Mouse (Mus musculus) stomach, postnatal 0 days (tissue): ENCODE results near the gene Gstm6. TPM values are rescaled to one million over a fixed set of nuclear protein-coding genes. Genes with fewer than 3 reads are reported as not detected.

Source experiments
- ATAC-seq: fragments of 200-750 bp; cut with Nextera tagmentation; 2 replicates; pipeline ENCODE4 v1.8.0; 2017; ENCODE audit not compliant: low FRiP score, low TSS enrichment
- DNase-seq: peaks from one replicate; pipeline ENCODE4 v3.0.0-alpha.2; 2016; ENCODE audit warnings: low spot score
- H3K27ac ChIP-seq: fragments of 300-500 bp; sonication (generic); replicated peaks from 2 replicates; pipeline ENCODE4 v1.5.1; 2014; ENCODE audit warnings: mild to moderate bottlenecking, control low read depth
- H3K27me3 ChIP-seq: fragments of 300-500 bp; sonication (generic); 2 replicates; pipeline ENCODE4 v1.6.1; 2014; ENCODE audit warnings: low read length; ENCODE audit not compliant: control insufficient read depth, insufficient read depth
- H3K36me3 ChIP-seq: fragments of 300-500 bp; sonication (generic); 2 replicates; pipeline ENCODE4 v1.6.1; 2014; ENCODE audit warnings: low read length, mixed read lengths; ENCODE audit not compliant: control insufficient read depth, insufficient read depth
- H3K4me1 ChIP-seq: fragments of 300-500 bp; sonication (generic); replicated peaks from 2 replicates; pipeline ENCODE4 v1.6.1; 2014; ENCODE audit warnings: antibody characterized with exemption; ENCODE audit not compliant: control insufficient read depth, insufficient read depth
- H3K4me2 ChIP-seq: fragments of 300-500 bp; sonication (generic); replicated peaks from 2 replicates; pipeline ENCODE4 v1.6.1; 2014; ENCODE audit warnings: low read depth, mild to moderate bottlenecking, control low read depth, moderate library complexity
- H3K4me3 ChIP-seq: fragments of 300-500 bp; sonication (generic); 2 replicates; pipeline ENCODE4 v1.5.1; 2014; ENCODE audit warnings: low read depth, low read length, control low read depth
- H3K9ac ChIP-seq: fragments of 300-500 bp; sonication (generic); 2 replicates; pipeline ENCODE4 v1.6.1; 2014; ENCODE audit warnings: mild to moderate bottlenecking, low read length, control low read depth, mixed read lengths
- H3K9me3 ChIP-seq: fragments of 300-500 bp; sonication (generic); 2 replicates; pipeline ENCODE4 v1.6.1; 2016; ENCODE audit warnings: low read length; ENCODE audit not compliant: control insufficient read depth
- CTCF ChIP-seq: IDR thresholded peaks from 2 replicates; pipeline ENCODE4 v1.5.1; 2016; ENCODE audit warnings: antibody characterized with exemption, low read depth, mild to moderate bottlenecking, moderate library complexity
- EP300 ChIP-seq: optimal IDR thresholded peaks from 2 replicates; pipeline ENCODE3; 2016; ENCODE audit warnings: antibody characterized with exemption
- WGBS: fragments of 180-500 bp; shearing (Covaris S2); extraction: QIAGEN DNeasy Blood & Tissue Kit; methylation state at CpG from one replicate; pipeline ENCODE4 v1.1.7; 2014; 5-methylcytosine and 5-hydroxymethylcytosine counted together
- polyA plus RNA-seq: library from polyadenylated mRNA; unstranded; fragments of >200 nt; fragmentation: Nextera tagmentation; extraction: Ambion mirVana; gene quantifications from 2 replicates; pipeline ENCODE4 v1.2.1, GENCODE M21; 2015

The Gstm6 gene
- polyA plus RNA-seq, 1 experiment from 2014 or later, result 13.7 TPM

DNA sequence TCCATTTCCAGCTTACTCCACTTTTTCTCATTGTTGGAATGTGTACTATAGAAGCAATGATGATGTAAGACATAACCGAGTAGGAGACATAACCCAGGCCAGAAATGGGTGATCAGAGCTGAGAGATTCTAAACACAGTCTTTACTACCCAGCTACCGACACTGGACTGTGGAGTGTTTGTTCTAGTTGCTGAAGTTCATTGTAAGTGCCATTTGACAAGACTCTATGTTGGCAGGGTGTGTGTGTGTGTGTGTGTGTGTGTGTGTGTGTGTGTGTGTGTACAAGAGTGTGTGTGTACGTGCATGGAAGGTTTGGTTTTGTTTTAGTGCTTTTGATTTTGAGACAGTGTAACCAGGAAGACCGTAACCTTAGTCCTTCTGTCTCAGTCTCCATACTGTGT, 13.8 kb downstream of the Gstm6 start:
- no peak for DNase-seq
- Histone ChIP-seq H3K27me3 (no peaks in the 10 kb centered on the region), H3K4me1 (no peaks in the 10 kb centered on the region), H3K4me2 (no peak overlapping the region), H3K36me3 (no peaks in the 10 kb centered on the region), H3K27ac (no peak overlapping the region), H3K4me3 (no peak overlapping the region), H3K9ac (no peak overlapping the region), H3K9me3 (no peaks in the 10 kb centered on the region)
- 64% methylated on average over 4 of the region's 4 CpGs for WGBS
- TF ChIP-seq EP300 (no peak), CTCF (no peak)
- ATAC-seq, result no peak

DNA sequence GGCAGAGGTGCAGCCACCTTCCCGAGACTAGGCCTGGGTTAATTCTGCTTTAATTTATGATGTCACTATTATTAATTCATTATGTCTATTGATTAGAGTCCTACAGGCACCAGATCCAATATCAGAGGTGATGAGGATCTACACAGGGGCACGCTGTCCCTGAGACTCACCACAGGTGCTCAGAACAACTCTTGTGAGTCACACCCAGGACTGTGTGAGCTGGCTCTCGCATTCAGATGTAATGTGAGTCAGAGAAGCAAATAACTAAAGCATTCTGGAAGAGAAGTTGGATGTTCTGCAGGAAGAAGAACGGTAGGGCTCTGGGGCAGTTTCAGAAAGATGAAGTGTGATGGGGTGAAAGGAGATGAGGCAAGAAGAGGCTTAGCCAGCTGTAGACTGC, 14.3 kb downstream of the Gstm6 start:
- H3K27ac ChIP-seq, result no peak overlapping the region
- TF ChIP-seq CTCF, result no peak
- no peaks in the 10 kb centered on the region for H3K27me3 ChIP-seq
- H3K9ac ChIP-seq, result no peak overlapping the region
- no peaks in the 10 kb centered on the region for H3K36me3 ChIP-seq
- no peaks in the 10 kb centered on the region for H3K9me3 ChIP-seq
- no peak overlapping the region for H3K4me3 ChIP-seq
- no peak for DNase-seq
- WGBS, result 69% methylated on average over 4 of the region's 4 CpGs
- no peak overlapping the region for H3K4me2 ChIP-seq
- ATAC-seq, result no peak
- H3K4me1 ChIP-seq, result no peaks in the 10 kb centered on the region

GRCm38 (mm10) chr3:107928691-107929090, 14.9 kb downstream of the Gstm6 start:
- no peak for ATAC-seq
- H3K4me1 ChIP-seq, result no peaks in the 10 kb centered on the region
- H3K9ac ChIP-seq, result no peak overlapping the region
- H3K4me3 ChIP-seq, result no peak overlapping the region
- WGBS, result 83% methylated on average over 11 of the region's 11 CpGs
- TF ChIP-seq CTCF, result no peak
- no peak overlapping the region for H3K27ac ChIP-seq
- DNase-seq, result no peak
- no peaks in the 10 kb centered on the region for H3K9me3 ChIP-seq
- no peak overlapping the region for H3K4me2 ChIP-seq
- no peaks in the 10 kb centered on the region for H3K36me3 ChIP-seq
- H3K27me3 ChIP-seq, result no peaks in the 10 kb centered on the region

GRCm38 (mm10) chr3:107927841-107928240, 15.7 kb downstream of the Gstm6 start:
- Histone ChIP-seq H3K36me3 (no peaks in the 10 kb centered on the region), H3K27ac (no peak overlapping the region), H3K4me3 (no peak overlapping the region), H3K9me3 (no peaks in the 10 kb centered on the region), H3K4me1 (no peaks in the 10 kb centered on the region), H3K27me3 (no peaks in the 10 kb centered on the region), H3K4me2 (no peak overlapping the region), H3K9ac (no peak overlapping the region)
- WGBS, result 91% methylated on average over 3 of the region's 3 CpGs
- no peak for TF ChIP-seq CTCF
- DNase-seq (no peak), ATAC-seq (no peak)

- Histone ChIP-seq H3K4me2 (no peak overlapping the region), H3K27ac (no peak overlapping the region), H3K4me1 (no peaks in the 10 kb centered on the region), H3K9me3 (no peaks in the 10 kb centered on the region), H3K9ac (no peak overlapping the region), H3K27me3 (no peaks in the 10 kb centered on the region), H3K4me3 (no peak overlapping the region), H3K36me3 (no peaks in the 10 kb centered on the region)
- ATAC-seq (no peak), DNase-seq (no peak)
- 86% methylated on average over 3 of the region's 3 CpGs for WGBS
- TF ChIP-seq EP300, result no peak
- TF ChIP-seq CTCF, result no peak
Observed at GRCm38 (mm10) chr3:107925335-107925734, 18.2 kb downstream of the Gstm6 start.

GRCm38 (mm10) chr3:107920348-107920747, 23.2 kb downstream of the Gstm6 start:
- Histone ChIP-seq H3K27me3 (no peaks in the 10 kb centered on the region), H3K4me1 (no peaks in the 10 kb centered on the region), H3K4me2 (no peak overlapping the region), H3K27ac (no peak overlapping the region), H3K36me3 (no peaks in the 10 kb centered on the region), H3K4me3 (no peak overlapping the region), H3K9ac (no peak overlapping the region), H3K9me3 (no peaks in the 10 kb centered on the region)
- TF ChIP-seq CTCF (no peak), EP300 (no peak)
- ATAC-seq, result no peak
- no peak for DNase-seq
- WGBS, result 84% methylated on average over 5 of the region's 5 CpGs
